Mouse (Mus musculus) MEL (cell line): ENCODE results near the gene Msh3.

ENCODE experiments used
- BHLHE40 ChIP-seq: IDR thresholded peaks from 2 replicates; pipeline ENCODE4 v1.6.1; 2012; ENCODE audit warnings: low read depth, mild to moderate bottlenecking, inconsistent platforms, low read length, improper control_type of control experiment, borderline replicate concordance
- CTCF ChIP-seq, 3 experiments: IDR thresholded peaks in 2 of 3; conservative IDR thresholded peaks in 1 of 3; 2 replicates each; pipeline ENCODE4 v1.5.1; 2011 to 2012; ENCODE audit warnings: low read length in 3 of 3, low read depth in 2 of 3, mild to moderate bottlenecking in 2 of 3, improper control_type of control experiment in 1 of 3, inconsistent platforms in 1 of 3, mixed read lengths in 1 of 3, moderate library complexity in 1 of 3; ENCODE audit not compliant: control insufficient read depth in 1 of 3, insufficient read depth in 1 of 3, poor library complexity in 1 of 3, severe bottlenecking in 1 of 3
- ELF1 ChIP-seq: IDR thresholded peaks from 2 replicates; pipeline ENCODE4 v1.6.1; 2014; ENCODE audit warnings: low read depth, mild to moderate bottlenecking, inconsistent platforms, low read length, improper control_type of control experiment, moderate library complexity
- EP300 ChIP-seq, 2 experiments: IDR thresholded peaks; 2 replicates each; pipeline ENCODE4 v1.6.1; 2011; ENCODE audit warnings: improper control_type of control experiment in 2 of 2, low read length in 2 of 2, low read depth in 1 of 2, mild to moderate bottlenecking in 1 of 2
- GATA1 ChIP-seq: IDR thresholded peaks from 2 replicates; pipeline ENCODE4 v1.6.1; 2011; ENCODE audit warnings: low read depth, low read length, improper control_type of control experiment
- MAZ ChIP-seq: IDR thresholded peaks from 2 replicates; pipeline ENCODE4 v1.6.1; 2012; ENCODE audit warnings: low read depth, mild to moderate bottlenecking, inconsistent platforms, low read length, improper control_type of control experiment
- MYB ChIP-seq: IDR thresholded peaks from 2 replicates; pipeline ENCODE4 v1.6.1; 2011; ENCODE audit warnings: mild to moderate bottlenecking, low read depth, low read length, improper control_type of control experiment
- POLR2A ChIP-seq, 2 experiments: IDR thresholded peaks; 2 replicates each; pipeline ENCODE4 v1.6.1; 2011 to 2012; ENCODE audit warnings: low read length in 2 of 2, mild to moderate bottlenecking in 2 of 2, control low read depth in 1 of 2, improper control_type of control experiment in 1 of 2, low read depth in 1 of 2, moderate library complexity in 1 of 2; ENCODE audit not compliant: control insufficient read depth in 1 of 2, insufficient read depth in 1 of 2, poor library complexity in 1 of 2
- POLR2AphosphoS2 ChIP-seq: IDR thresholded peaks from 2 replicates; pipeline ENCODE4 v1.6.1; 2011; ENCODE audit warnings: low read length, improper control_type of control experiment
- RAD21 ChIP-seq: IDR thresholded peaks from 2 replicates; pipeline ENCODE4 v1.6.1; 2011; ENCODE audit warnings: mild to moderate bottlenecking, low read depth, low read length, improper control_type of control experiment
- RCOR1 ChIP-seq: IDR thresholded peaks from 2 replicates; pipeline ENCODE4 v1.6.1; 2012; ENCODE audit warnings: low read depth, mild to moderate bottlenecking, inconsistent platforms, low read length, improper control_type of control experiment
- SIN3A ChIP-seq: IDR thresholded peaks from 2 replicates; pipeline ENCODE4 v1.6.1; 2012; ENCODE audit warnings: low read length, improper control_type of control experiment, inconsistent platforms
- TCF12 ChIP-seq: IDR thresholded peaks from 2 replicates; pipeline ENCODE4 v1.6.1; 2014; ENCODE audit warnings: low read depth, mild to moderate bottlenecking, inconsistent platforms, low read length, improper control_type of control experiment, moderate library complexity
- USF1 ChIP-seq: IDR thresholded peaks from 2 replicates; pipeline ENCODE4 v1.6.1; 2014; ENCODE audit warnings: low read depth, mild to moderate bottlenecking, inconsistent platforms, low read length, improper control_type of control experiment, moderate library complexity

GRCm38 (mm10) chr13:92219774-92220173, 135.0 kb downstream of the Msh3 start:
- TF ChIP-seq RCOR1 (no peak), CTCF (IDR thresholded peaks at IDR 0.05 in 2 of 3, conservative IDR thresholded peaks at IDR 0.05 in 1 of 3; ENCODE audit: control insufficient read depth in 1 of 3, insufficient read depth in 1 of 3, low read depth in 2 of 3, low read length in 3 of 3, poor library complexity in 1 of 3, severe bottlenecking in 1 of 3) (no peak), POLR2AphosphoS2 (no peak), ELF1 (no peak), USF1 (no peak), POLR2A (IDR thresholded peaks at IDR 0.05; ENCODE audit: control insufficient read depth in 1 of 2, insufficient read depth in 1 of 2, low read depth in 1 of 2, low read length in 2 of 2, poor library complexity in 1 of 2) (no peak), RAD21 (no peak), BHLHE40 (no peak), EP300 (IDR thresholded peaks at IDR 0.05; ENCODE audit: low read depth in 1 of 2, low read length in 2 of 2) (no peak), SIN3A (no peak), GATA1 (no peak), MYB (no peak), MAZ (no peak), TCF12 (no peak)
